Mouse (Mus musculus): ENCODE measurements around the gene Gm21962. TPM values are rescaled to one million over a fixed set of nuclear protein-coding genes. Genes with fewer than 3 reads are reported as not detected.

Gm21962 gene
- polyA plus RNA-seq, 1 experiment from 2014 or later = not detected

DNA sequence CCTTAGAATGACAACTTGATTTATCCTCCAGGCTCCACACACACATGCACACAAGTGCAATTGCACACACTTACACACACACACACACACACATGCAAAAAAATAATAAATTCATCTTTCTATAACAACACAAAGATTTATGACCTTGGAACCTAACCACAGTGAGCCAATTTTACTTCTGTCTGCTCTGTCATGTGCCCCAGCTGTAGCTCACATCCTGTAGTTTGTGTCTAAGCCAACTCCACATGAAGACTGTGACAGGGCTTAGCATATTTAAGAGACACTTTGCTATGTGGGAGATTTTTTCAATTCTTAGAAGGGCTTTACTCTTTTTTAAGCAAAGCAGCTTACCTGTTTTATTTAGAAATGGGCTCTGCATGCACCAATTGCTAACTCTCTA lies 20.2 kb downstream of the Gm21962 start:
- no peaks in the 10 kb centered on the region for H3K9me3 ChIP-seq (ENCODE audit: control insufficient read depth)
- H3K36me3 ChIP-seq (ENCODE audit: control insufficient read depth, insufficient read depth) = no peaks in the 10 kb centered on the region
- no peak overlapping the region for H3K27ac ChIP-seq (ENCODE audit: low read depth, low read length)
- no peaks in the 10 kb centered on the region for H3K27me3 ChIP-seq (replicated peaks; ENCODE audit: control insufficient read depth, insufficient read depth, low read length)
- ATAC-seq = no peak
- TF ChIP-seq CTCF (IDR thresholded peaks at IDR 0.05; ENCODE audit: low read depth) = no peak
- H3K4me1 ChIP-seq (replicated peaks; ENCODE audit: control insufficient read depth, insufficient read depth, low read length) = no peaks in the 10 kb centered on the region
- H3K4me2 ChIP-seq (replicated peaks; ENCODE audit: low read depth) = no peak overlapping the region
- H3K9ac ChIP-seq (ENCODE audit: low read depth, low read length) = no peak overlapping the region
- H3K4me3 ChIP-seq (ENCODE audit: low read depth, low read length) = no peak overlapping the region

DNA sequence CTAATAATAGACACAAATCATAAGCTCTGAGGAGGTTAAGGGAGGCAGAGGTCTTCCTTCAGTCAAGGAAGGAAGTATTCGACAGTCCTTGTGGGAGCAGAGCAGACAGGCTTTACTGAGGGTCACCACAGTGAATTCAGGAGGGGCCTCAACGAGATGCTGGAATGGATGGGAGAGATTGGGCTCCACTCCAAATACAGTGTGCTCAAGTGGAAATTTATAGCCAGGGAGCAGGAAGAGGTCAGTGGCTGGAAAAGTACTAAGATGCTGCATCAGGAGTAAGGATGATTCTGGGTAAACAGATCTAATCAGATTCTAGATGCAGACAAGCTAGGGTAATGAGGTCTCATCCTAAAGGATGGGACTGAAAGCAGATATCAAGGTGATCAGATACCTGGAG lies 44.6 kb downstream of the Gm21962 start:
- H3K9ac ChIP-seq (ENCODE audit: low read depth, low read length) = no peak overlapping the region
- no peak for ATAC-seq
- H3K27me3 ChIP-seq (replicated peaks; ENCODE audit: control insufficient read depth, insufficient read depth, low read length) = no peaks in the 10 kb centered on the region
- H3K27ac ChIP-seq (ENCODE audit: low read depth, low read length) = no peak overlapping the region
- no peak for TF ChIP-seq CTCF (IDR thresholded peaks at IDR 0.05; ENCODE audit: low read depth)
- H3K36me3 ChIP-seq (ENCODE audit: control insufficient read depth, insufficient read depth) = no peaks in the 10 kb centered on the region
- no peaks in the 10 kb centered on the region for H3K9me3 ChIP-seq (ENCODE audit: control insufficient read depth)
- H3K4me3 ChIP-seq (ENCODE audit: low read depth, low read length) = no peak overlapping the region
- H3K4me1 ChIP-seq (replicated peaks; ENCODE audit: control insufficient read depth, insufficient read depth, low read length) = no peaks in the 10 kb centered on the region
- WGBS = 53% methylated on average over 2 of the region's 2 CpGs
- no peak overlapping the region for H3K4me2 ChIP-seq (replicated peaks; ENCODE audit: low read depth)

DNA sequence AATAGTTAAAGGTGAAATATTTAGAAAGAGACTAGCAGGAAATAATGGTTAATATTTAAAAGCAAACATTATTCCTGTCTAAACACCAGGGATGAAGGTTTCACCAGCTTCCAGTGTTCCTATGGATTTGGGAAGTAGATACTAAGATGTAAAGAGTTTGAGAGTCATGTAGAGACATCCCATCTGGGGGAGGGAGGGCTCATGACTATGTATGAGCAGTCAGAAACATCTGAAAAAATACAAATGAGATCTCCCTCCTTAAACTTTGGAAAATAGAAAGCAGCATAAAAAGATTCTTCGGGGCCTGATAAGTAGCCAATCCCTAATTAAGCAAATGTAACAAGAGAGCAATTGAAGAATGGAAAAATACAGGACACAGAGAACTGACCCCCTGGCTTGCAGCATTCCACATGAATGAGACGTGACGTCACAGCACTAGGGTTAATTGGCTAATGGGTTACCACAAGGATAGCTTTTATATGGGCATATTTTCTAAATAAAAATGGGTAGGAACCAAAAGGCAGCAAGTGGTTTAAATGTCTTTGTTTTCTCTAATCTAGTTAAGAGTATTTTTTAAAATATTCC lies 45.3 kb downstream of the Gm21962 start:
- no peaks in the 10 kb centered on the region for H3K36me3 ChIP-seq (ENCODE audit: control insufficient read depth, insufficient read depth)
- TF ChIP-seq CTCF (IDR thresholded peaks at IDR 0.05; ENCODE audit: low read depth) = no peak
- WGBS = 71% methylated on average over 3 of the region's 3 CpGs
- H3K27ac ChIP-seq (ENCODE audit: low read depth, low read length) = no peak overlapping the region
- no peaks in the 10 kb centered on the region for H3K9me3 ChIP-seq (ENCODE audit: control insufficient read depth)
- no peaks in the 10 kb centered on the region for H3K27me3 ChIP-seq (replicated peaks; ENCODE audit: control insufficient read depth, insufficient read depth, low read length)
- H3K9ac ChIP-seq (ENCODE audit: low read depth, low read length) = no peak overlapping the region
- no peaks in the 10 kb centered on the region for H3K4me1 ChIP-seq (replicated peaks; ENCODE audit: control insufficient read depth, insufficient read depth, low read length)
- H3K4me3 ChIP-seq (ENCODE audit: low read depth, low read length) = no peak overlapping the region
- no peak for ATAC-seq
- no peak overlapping the region for H3K4me2 ChIP-seq (replicated peaks; ENCODE audit: low read depth)

Small RNAs within 50 kb of the gene (microRNA-seq; reads per million reads assigned to microRNA genes)
- gene Gm22468 = not detected

Other genes with a start within 250 kb of the Gm21962 start
- gene Ddit4l, start 49.9 kb upstream of the Gm21962 start, polyA plus RNA-seq (2015; fragmentation: Nextera tagmentation; extraction: Ambion mirVana) = 0.95 and 1.7 TPM in 2 replicates
- 922 and 974 TPM in 2 replicates for gene H2afz, start 193.0 kb downstream of the Gm21962 start, polyA plus RNA-seq (2015; fragmentation: Nextera tagmentation; extraction: Ambion mirVana)
- 10.6 and 11.1 TPM in 2 replicates for gene Dnajb14, start 196.2 kb downstream of the Gm21962 start, polyA plus RNA-seq (2015; fragmentation: Nextera tagmentation; extraction: Ambion mirVana)
- gene Lamtor3, start 247.0 kb downstream of the Gm21962 start, polyA plus RNA-seq (2015; fragmentation: Nextera tagmentation; extraction: Ambion mirVana) = 156 and 160 TPM in 2 replicates